Mouse (Mus musculus) CD4-positive helper T cell, adult 2 months (primary cell): ENCODE measurements around the gene Zfp131.
A peak's percentile ranks its signal among the peaks of the same experiment; 100 is the strongest.

Experiments used
- DNase-seq: peaks from one replicate; pipeline ENCODE4 v3.0.0-alpha.2; 2012; ENCODE audit warnings: low read depth, missing footprints, low spot score

Gene Zfp131

DNA sequence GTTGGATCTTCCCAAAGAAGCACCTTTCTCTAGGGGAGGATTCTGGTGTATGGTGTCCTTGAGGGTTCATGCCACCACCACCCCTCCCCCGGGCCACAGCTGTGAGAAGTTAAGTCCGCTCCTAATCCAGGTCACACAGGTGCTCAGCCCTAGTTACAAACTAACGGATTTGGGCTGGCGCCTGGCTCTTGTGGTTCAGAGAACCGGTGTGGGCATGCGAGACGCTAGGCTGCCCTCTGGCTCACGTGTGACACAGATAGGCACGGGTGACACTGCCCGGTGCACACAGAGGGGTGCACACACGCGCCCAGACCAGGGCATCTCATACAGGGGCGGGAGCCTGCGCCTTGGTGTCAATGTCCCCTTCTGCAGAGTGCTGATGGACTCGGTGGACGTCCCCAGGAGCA, 35.5 kb downstream of the Zfp131 start:
- DNase-seq: peak; percentile 13

DNA sequence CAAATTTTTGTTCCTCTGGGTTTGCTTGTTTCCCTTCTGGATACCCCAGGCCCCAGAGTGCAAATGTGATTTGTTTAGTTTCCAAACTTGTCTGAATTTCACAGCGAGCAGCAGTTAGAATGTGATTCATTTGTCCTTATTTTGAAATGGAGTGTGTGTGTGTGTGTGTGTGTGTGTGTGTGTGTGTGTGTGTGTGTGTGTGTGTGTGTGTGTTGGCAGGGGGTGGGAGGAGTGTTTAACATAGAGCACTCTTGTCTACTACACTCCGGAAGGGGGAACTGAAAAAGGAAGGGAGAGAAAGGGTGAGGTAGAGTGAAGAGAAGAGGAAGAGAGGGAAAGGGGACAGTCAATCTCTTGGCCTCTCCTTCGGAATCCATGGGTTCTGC, 36.1 kb downstream of the Zfp131 start:
- DNase-seq: no peak

DNA sequence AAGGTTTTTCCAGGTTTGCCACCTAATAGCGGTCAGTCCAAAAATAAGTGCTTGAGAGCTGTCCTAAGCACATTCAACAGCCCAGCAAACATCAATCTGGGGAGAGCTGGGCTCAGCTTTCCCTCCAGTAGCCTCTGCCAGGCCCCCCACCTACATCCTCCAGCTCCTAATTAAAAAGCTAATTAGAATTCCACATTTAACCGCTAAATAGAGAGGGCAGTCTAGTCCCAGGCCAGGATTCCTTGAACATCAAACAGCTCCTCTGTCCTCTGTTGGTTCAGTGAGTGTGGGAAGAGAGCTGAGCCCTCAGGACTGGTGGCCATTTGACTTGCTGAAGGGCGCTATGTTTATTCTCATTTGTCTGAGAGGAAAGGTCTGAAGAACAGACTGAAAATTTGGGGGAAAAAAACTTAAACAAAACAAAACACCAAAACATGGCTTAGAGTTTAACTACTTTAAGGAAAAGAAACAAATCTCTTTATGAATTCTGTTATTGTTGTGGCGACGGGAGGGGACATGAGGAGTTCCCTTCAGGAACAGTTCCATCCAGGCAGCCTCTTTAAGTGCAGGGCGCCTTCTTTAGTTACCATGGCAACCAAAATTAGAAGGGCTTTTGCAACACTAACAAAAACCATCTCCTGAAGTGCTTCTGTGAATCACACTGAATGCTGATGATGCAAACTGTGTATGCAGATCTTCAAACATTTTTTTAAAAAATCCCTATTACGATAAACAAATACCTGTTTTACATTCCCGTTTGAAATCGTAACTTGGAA, 36.6 kb downstream of the Zfp131 start:
- DNase-seq: no peak

DNA sequence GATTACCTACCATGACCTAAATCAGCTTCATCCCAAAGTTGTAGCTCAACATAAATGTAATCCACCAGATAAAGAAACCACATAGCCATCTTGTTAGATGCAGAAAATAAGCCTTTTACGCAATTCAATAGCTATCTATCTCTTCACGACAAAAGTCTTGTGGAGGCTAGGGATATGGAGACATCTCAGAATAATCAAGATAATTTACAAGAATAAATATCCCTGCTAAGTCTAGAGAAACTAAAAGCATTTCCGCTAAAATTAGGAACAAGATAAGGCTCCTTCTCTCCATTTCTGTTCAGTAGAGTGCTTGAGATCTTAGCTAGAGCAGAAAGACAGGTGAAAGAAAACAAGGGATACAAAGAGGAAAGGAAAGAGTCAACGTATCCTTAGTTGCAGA, 43.8 kb downstream of the Zfp131 start:
- no peak for DNase-seq

DNA sequence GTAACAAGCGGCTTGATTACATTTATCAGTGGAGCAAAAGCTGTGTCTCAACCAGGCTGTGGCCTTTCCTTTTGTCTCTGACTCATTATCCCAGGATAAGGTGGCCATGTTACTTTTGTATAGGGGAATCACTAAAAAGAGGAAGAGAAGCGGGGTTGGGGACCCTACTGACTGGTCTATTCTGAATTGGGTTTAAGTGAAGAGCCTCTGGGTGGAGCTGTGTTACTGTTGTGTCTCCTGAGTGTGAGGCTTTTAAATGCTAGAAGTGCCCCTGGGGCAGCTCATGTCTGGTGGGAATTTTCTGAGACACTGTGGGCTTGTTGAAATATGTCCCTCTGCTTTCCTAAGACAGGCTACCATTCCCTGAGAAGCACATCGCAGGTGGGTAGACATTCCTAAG, 47.2 kb downstream of the Zfp131 start:
- DNase-seq: no peak

DNA sequence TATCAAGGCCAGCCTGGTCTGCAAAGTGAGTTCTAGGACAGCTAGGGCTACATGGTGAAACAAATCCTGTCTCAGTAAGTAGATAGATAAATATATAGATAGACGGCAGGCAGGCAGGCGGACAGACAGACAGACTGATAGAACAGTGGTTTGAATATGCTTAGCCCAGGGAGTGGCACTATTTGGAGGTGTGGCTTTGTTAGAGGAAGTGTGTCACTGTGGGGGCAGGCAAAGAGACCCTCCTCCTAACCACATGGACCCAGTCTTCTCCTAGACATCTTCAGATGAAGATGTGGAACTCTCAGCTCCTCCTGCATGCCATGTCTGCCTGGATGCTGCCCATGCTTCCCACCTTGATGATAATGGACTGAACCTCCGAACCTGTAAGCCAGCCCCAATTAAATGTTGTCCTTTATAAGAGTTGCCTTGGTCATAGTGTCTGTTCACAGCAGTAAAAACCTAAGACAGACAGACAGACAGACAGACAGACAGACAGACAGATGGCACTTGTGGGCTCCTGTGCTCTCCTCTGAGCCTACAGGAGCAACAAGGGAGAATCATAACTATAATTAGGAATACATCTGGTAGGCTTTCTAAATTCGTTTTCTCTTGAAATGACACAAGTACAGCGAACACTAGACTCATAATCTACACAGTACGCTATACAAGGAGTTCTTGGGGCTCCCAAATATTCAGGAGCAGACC, 47.8 kb downstream of the Zfp131 start:
- no peak for DNase-seq

DNA sequence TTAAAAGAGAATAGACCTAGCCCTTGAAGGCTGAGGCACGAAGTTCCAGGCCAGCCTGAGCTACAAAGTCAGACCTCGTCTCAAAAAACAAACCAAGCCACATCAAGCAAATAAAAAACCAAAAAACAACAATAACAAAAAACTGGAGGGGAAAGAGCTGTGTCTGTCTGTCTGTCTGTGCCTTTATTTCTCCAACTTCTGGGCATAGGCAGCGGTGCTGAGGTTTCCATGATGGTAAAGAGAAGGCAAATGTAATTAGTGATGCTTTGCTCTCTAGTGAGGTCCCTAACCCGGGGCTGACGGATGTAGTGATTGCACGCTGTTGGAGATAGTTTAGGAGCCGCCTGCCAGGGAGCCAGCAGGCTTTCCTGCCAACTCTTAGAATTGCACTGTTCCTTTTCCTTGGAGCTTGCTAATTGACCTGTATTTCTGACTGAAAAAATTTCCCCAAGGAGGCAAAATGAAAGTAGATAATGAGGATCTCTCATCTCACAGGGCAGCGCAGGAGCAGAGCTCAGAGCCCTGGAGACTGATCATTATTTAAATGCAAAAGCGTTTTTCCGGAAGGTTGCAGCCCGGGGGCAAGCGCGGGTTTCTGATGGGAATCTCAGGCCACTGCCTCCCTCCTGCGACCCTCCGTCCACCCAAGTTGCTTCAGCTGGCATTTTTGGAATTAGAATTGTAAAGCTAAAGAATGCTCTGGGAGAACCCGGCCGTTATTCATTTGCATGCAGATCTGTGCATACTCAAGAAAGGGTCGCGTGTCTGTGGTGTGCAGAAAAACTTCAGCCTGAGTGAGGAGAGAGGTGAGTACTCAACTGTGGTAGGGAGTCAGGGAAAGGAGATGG, 49.1 kb downstream of the Zfp131 start:
- DNase-seq: no peak

DNA sequence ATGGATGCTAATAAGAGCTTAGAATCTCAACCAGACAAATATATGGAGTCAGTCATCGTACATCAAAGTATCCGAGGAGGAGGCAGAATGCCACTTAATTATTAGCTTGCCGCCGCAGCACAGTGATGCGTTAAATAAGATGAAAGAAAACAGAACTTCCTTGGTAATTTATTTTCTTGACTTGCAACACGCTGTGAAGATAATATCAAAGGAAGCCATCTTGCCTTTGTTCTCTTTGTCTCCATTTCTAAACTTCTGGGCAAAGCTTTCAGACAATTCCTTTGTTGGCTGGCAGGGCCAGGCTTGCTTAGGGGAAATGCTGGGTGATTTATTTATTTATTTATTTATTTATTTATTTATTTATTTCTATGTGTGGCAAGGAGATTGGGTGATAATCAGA, 59.2 kb downstream of the Zfp131 start:
- DNase-seq: no peak

DNA sequence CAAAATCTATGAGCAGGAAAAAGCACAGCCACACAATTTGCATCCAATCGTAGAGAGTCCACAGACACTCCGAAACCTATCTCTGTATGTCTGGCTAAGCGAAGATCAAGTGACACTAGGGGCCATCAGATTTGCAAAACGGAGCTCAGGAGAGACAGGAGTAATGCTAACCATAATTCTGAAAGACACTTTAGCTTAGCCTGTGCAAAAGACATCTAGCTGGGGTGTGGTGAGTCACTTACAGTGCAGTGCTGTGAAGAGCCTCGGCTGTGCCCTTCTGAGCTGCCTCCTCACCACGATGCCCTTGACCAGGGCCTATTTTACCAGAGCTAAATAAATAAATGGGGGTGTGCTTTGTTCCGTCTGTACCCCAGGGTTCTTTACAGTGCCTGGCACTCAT, 61.3 kb downstream of the Zfp131 start:
- no peak for DNase-seq

DNA sequence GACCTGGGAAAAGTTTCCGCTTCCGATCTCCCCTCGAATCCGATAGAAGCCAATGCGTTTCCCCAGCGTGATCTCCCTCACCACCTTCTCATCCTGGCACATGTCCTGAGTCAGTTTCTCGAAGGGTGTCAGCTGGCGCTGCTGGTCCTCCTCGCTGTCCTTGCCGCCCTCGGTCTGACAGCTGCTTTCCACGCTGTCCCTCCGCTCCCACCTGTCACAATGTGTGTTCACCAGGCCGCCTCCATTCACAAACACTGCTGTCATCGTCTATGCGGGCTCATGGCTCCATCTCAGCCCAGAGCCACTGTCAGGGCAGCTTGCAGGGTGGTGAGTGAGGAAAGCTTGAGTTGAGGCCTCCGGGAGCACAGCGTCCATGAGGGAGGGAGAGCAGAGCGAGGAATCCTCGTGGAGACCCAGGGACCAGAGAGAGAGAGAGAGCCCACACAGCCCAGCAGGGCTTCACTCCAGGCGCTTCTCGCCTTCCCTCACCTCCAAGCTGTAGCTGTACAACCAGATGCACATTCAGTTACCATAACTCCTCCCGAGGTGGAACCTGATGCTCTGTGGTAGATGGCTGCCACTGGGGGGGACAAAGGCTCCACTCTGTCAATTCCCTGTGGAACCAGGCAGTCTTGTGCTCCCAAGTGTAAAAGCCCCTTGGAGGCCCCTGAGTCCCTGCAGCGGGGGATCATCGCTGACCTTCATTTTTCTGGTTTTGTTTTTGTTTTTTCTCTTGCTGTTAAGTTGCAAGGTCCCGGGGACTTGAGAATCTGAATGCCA, 62.9 kb downstream of the Zfp131 start:
- no peak for DNase-seq

DNA sequence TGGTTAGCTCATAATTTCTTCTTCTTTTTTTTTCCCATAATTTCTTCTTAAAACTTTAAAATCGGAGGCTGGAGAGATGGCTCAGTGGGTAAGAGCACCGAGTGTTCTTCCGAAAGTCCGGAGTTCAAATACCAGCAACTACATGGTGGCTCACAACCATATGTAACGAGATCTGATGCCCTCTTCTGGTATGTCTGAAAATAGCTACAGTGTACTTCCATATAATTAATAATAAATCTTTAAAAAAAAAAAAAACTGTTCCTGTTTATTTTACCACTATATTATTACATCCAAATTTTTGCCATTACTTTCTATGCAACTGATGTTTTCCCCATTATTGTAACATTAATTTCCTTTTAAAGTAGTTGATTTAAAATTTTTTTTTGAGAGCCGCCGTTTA, 66.1 kb downstream of the Zfp131 start:
- DNase-seq: no peak

DNA sequence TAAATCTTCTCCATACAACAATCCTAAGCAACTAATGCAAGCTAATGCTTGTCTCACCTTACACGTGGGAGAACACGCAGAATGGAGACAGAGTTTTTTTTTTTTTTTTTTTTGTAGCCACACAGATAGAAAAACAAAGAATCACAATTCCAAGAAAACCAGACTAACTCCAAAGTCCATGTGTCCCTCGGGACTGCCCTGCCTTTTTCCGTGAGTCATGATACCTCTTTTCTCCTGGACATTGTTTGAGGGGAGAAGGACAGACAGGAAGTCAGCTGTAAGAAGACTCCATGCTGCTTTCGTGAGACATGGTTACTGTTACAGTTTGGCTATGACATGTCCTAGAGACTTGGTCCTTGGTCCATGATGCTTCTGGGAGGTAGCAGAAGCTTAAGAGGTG, 67.3 kb downstream of the Zfp131 start:
- no peak for DNase-seq

DNA sequence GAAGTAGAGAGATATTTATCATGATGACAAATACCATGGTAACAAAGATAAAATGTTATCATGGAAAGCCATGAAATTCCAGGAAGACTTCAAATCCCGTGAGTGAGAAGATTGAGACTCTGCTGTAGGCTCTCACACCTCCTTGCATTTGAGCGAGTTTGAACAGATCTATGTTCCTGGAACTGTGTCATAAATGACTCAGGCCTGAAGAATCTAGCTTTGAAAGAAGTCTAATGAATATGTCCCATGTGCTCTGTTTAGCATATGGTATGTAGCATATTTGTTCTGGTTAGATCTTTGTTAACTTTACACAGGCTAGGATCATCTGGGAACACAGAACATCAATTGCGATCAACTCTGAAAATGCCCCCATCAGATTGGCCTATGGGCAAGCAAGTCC, 68.2 kb downstream of the Zfp131 start:
- DNase-seq: no peak

DNA sequence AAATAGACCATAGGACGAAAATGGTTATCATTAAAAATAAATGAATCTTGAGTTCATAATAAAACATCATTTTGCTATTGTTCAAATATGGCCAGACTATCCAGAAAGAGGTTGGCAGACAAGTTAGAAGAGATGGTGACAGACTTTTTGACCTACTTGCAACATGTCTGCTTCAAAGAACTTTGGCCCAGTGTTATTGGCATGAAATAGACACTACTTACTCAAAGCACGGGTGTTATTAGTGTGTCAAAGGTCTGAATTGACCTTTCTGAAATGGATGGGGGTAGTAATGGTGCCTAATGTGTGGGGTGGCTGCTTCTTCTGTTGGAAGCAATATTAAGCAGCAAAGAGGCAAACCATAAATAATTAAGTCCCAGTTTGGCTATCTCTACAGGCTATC, 74.6 kb downstream of the Zfp131 start:
- DNase-seq: no peak
